Mouse (Mus musculus): ENCODE measurements around the gene Mgat3. TPM values are rescaled to one million over a fixed set of nuclear protein-coding genes. Genes with fewer than 3 reads are reported as not detected.

The Mgat3 gene
- polyA plus RNA-seq, 1 experiment: 79.8 TPM

DNA sequence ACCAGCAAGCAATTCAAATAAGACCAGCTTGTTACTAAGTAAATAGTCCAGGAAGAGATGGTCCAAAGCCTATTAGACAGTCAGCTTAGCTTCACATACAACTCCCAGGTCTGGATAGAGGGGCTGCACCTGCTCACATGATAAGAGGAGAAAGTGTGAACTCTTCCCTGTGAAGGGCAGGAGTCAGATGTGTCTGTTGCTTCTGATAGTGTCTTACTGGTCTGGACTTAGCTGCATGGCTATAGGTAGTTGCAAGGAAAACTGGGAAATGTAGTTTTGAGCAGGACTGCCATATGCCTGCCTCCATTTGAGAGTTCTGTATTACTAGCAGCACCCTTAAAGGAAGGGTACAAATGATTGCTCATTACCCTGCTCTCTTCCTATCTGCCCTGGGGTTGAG, 40.2 kb downstream of the Mgat3 start:
- Histone ChIP-seq H3K4me3 (ENCODE audit: insufficient read depth, low read length) (no peak overlapping the region), H3K27ac (ENCODE audit: insufficient read depth, low read length) (no peak overlapping the region), H3K4me1 (ENCODE audit: control insufficient read depth, insufficient read depth, low read length) (no peaks in the 10 kb centered on the region)
- TF ChIP-seq CTCF (IDR thresholded peaks at IDR 0.05; ENCODE audit: extremely low read depth, insufficient read depth, low read length): no peak
- TF ChIP-seq POLR2A (IDR thresholded peaks at IDR 0.05; ENCODE audit: extremely low read depth, insufficient read depth, low read length): no peak

DNA sequence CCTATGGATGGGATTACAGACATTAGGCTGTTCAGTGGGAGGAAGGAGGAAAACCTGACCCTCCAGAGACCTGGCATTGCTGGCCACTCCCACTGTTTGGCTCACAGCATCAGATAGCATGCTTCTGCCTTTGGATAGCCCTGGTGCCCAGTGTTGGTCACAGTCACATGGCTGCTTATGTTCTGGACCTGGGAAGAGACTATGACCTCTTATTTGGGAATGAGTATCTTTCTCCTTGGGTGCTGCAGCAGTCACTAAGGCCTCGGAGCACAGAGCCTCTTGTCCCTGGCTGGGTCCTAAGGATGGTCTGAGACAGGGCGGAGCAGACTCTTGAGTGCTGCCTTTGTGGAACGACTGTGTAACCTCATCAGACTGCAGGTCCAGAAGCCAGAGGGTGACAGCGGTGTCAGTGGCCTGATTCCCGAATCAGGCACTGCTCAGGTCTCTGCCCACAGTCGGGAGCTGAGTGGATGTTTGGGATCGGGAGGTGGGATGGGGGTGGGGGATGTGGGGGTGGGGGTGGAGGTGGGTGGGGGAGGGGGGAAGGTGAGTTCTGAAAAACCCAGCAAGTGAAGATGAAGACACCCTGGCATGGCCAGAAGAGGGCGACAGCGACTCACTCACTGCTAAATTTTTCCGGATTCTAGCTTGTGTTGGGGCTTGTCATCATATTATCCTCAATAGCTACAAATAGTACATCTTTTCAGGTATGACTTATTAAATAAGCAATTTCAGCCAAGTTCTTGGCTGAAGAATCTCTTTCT, 42.4 kb downstream of the Mgat3 start:
- Histone ChIP-seq H3K27ac (ENCODE audit: insufficient read depth, low read length) (no peak overlapping the region), H3K4me3 (ENCODE audit: insufficient read depth, low read length) (no peak overlapping the region), H3K4me1 (ENCODE audit: control insufficient read depth, insufficient read depth, low read length) (no peaks in the 10 kb centered on the region)
- TF ChIP-seq POLR2A (IDR thresholded peaks at IDR 0.05; ENCODE audit: extremely low read depth, insufficient read depth, low read length) (no peak), CTCF (IDR thresholded peaks at IDR 0.05; ENCODE audit: extremely low read depth, insufficient read depth, low read length) (peak; percentile 51)

DNA sequence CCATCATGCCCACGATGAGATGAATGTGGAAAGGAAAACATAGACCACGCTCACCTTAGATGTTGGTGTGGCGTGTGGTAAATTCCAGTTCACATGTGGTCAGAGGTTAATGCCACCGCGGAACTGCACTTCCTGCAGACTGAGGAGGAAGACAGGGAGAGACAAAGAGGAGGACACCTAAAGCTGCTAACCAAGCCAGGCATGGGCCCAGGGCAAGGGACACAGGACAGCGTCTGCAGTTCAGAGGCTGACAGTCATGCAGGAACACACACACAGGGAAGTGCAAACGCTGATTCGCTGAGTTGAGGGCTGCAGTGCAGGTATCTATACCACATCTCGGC, 42.9 kb downstream of the Mgat3 start:
- H3K4me1 ChIP-seq (ENCODE audit: control insufficient read depth, insufficient read depth, low read length): no peaks in the 10 kb centered on the region
- no peak overlapping the region for H3K4me3 ChIP-seq (ENCODE audit: insufficient read depth, low read length)
- TF ChIP-seq POLR2A (IDR thresholded peaks at IDR 0.05; ENCODE audit: extremely low read depth, insufficient read depth, low read length) (no peak), CTCF (IDR thresholded peaks at IDR 0.05; ENCODE audit: extremely low read depth, insufficient read depth, low read length) (no peak)
- H3K27ac ChIP-seq (ENCODE audit: insufficient read depth, low read length): no peak overlapping the region

DNA sequence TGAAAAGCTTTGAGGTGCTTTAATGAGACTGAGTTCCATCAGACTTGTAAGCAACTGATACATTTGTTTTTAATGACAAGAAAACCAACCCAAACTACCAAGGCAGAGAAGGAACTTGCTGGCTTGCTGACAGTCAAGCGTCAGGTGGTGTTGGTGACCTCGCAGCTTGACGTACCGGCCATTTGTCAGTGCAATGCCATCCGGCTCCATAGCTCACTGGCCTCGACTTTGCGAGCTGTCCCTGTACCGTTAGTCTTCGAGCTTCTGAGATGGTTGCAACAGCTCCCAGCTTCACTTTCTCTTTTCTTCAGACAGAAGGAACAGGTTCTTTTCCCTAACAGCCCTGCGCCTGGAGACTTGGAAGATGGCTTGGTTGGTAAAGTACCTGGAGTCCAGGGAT, 44.0 kb downstream of the Mgat3 start:
- no peak overlapping the region for H3K4me3 ChIP-seq (ENCODE audit: insufficient read depth, low read length)
- H3K27ac ChIP-seq (ENCODE audit: insufficient read depth, low read length): no peak overlapping the region
- no peaks in the 10 kb centered on the region for H3K4me1 ChIP-seq (ENCODE audit: control insufficient read depth, insufficient read depth, low read length)
- TF ChIP-seq CTCF (IDR thresholded peaks at IDR 0.05; ENCODE audit: extremely low read depth, insufficient read depth, low read length): no peak

DNA sequence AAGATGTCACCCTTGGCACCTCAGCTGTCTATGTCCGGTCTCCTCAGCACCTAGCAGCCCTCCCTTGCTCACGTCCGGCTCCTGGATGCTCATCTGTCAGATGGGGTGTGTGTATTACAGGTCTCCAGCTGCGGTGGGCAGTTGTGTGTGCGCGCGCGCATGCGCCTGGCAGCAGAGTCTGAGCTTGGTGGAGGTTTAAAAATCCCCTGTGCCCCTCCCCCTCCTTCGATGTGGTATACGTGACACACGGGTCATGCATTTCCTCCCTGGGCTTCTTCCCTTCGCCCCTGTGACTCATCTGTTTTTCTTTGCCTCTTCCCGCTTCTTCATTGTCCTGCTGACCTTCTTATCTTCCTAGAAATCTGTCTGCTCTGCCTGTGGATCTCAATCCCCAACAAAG, 45.7 kb downstream of the Mgat3 start:
- no peak for TF ChIP-seq CTCF (IDR thresholded peaks at IDR 0.05; ENCODE audit: extremely low read depth, insufficient read depth, low read length)
- H3K4me1 ChIP-seq (ENCODE audit: control insufficient read depth, insufficient read depth, low read length): no peaks in the 10 kb centered on the region
- no peak overlapping the region for H3K27ac ChIP-seq (ENCODE audit: insufficient read depth, low read length)
- no peak overlapping the region for H3K4me3 ChIP-seq (ENCODE audit: insufficient read depth, low read length)

DNA sequence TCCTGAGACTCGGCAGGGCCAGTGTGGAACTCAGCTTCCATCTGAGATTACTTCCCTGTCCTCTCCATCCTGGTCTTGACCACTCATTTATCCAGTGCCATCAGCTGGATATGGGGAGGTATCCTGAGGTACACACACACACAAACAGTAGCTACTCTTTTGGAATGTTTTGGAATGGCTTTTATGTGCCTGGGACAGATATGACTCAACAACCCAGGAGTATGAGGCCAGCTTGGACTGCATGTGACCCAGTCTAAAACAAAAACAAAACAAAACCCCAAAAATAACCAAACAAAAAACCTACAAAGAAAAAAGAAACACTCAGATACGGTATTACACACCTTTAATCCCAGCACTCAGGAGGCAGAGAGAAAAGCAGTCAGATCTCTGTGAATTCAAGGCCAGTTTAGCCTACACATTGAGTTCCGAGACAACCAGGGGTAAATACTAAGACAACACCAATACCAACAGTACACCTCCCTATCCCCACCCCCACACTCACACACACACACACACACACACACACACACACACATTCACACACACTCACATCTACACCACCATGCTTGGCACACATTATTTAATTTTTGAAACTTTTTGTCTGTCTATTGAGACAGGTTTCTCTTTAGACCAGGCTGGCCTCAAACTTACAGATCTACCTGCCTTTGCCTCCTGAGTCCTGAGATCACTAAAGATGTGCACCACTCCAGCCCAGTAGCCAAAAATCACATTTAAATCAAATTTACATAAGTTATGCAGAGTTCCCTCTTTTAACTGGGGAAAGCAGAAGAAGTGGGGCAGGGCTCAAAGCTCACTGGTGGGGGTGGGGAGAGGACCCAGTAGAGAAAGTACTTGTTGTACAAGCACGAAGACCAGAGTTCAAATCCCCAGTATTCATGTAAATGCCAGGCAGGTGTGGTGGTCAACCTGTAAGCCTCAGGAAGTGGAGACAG, 46.5 kb downstream of the Mgat3 start:
- TF ChIP-seq CTCF (IDR thresholded peaks at IDR 0.05; ENCODE audit: extremely low read depth, insufficient read depth, low read length) (no peak), POLR2A (IDR thresholded peaks at IDR 0.05; ENCODE audit: extremely low read depth, insufficient read depth, low read length) (no peak)
- no peak overlapping the region for H3K4me3 ChIP-seq (ENCODE audit: insufficient read depth, low read length)
- H3K27ac ChIP-seq (ENCODE audit: insufficient read depth, low read length): no peak overlapping the region
- no peaks in the 10 kb centered on the region for H3K4me1 ChIP-seq (ENCODE audit: control insufficient read depth, insufficient read depth, low read length)

DNA sequence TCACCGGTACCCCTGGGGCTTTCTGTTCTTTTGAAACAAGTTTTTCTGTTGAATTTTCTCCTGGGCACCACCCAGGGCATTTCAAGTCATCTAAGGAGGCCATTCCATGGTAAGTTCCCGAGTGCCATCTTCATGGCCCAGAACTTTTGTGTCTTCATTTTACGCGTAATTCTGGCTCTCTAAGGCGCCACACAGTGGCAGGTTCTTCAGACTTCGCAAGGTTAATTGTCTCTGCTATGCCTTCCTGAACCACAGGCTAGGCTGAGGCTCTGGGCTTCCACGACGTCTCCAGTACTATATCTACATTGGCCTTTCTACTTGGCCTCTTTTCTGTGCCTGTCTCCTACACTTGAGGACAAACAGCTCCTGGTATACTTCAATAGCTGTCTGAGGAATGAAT, 47.5 kb downstream of the Mgat3 start:
- TF ChIP-seq CTCF (IDR thresholded peaks at IDR 0.05; ENCODE audit: extremely low read depth, insufficient read depth, low read length) (no peak), POLR2A (IDR thresholded peaks at IDR 0.05; ENCODE audit: extremely low read depth, insufficient read depth, low read length) (no peak)

DNA sequence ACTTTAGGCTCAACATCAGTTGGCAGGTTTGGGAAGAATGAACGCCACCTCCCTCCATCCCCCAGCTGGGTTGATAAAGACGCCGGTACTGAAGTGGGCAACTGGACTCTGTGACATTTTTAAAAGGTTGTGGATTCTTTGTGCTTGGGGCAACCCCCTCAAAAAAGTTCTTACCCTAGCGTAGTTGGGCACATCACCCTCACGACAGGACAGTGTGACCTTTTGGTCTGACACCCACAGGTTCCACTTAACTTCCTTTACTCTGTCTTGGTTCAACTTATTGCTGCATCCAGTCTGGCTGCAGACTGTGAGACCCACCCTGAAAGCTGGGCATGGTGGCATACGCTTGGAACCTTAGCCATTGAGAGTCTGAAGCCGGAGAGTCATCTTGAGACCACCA, 50.2 kb downstream of the Mgat3 start:
- no peaks in the 10 kb centered on the region for H3K4me1 ChIP-seq (ENCODE audit: control insufficient read depth, insufficient read depth, low read length)
- TF ChIP-seq CTCF (IDR thresholded peaks at IDR 0.05; ENCODE audit: extremely low read depth, insufficient read depth, low read length): no peak
- no peak for TF ChIP-seq POLR2A (IDR thresholded peaks at IDR 0.05; ENCODE audit: extremely low read depth, insufficient read depth, low read length)
- H3K27ac ChIP-seq (ENCODE audit: insufficient read depth, low read length): no peak overlapping the region
- no peak overlapping the region for H3K4me3 ChIP-seq (ENCODE audit: insufficient read depth, low read length)

More for the DNA sequence above, 47.5 kb downstream of the Mgat3 start:
- Histone ChIP-seq H3K4me3 (ENCODE audit: insufficient read depth, low read length) (no peak overlapping the region), H3K4me1 (ENCODE audit: control insufficient read depth, insufficient read depth, low read length) (no peaks in the 10 kb centered on the region), H3K27ac (ENCODE audit: insufficient read depth, low read length) (no peak overlapping the region)

DNA sequence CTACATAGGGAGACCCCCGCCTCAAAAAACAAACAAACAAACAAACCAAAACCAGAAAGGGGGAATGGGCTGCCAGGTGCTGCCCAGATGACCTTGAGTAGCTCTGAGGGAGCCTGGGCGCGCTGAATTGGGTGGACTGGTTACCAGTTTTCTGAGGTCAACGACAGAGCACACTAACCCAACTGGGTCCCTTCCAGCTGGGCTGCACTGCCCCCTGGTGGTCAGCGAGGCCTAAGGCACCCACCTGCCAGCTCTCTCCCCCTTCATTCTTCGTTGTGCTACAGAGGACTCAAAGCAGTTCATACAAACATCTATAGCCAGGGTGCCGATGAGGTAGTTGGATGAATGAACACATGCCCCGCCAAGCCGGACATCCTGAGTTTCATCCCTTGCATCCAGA, 51.7 kb downstream of the Mgat3 start:
- H3K4me3 ChIP-seq (ENCODE audit: insufficient read depth, low read length): no peak overlapping the region
- no peaks in the 10 kb centered on the region for H3K4me1 ChIP-seq (ENCODE audit: control insufficient read depth, insufficient read depth, low read length)
- TF ChIP-seq POLR2A (IDR thresholded peaks at IDR 0.05; ENCODE audit: extremely low read depth, insufficient read depth, low read length): no peak
- peak; percentile 76 for TF ChIP-seq CTCF (IDR thresholded peaks at IDR 0.05; ENCODE audit: extremely low read depth, insufficient read depth, low read length)
- no peak overlapping the region for H3K27ac ChIP-seq (ENCODE audit: insufficient read depth, low read length)

DNA sequence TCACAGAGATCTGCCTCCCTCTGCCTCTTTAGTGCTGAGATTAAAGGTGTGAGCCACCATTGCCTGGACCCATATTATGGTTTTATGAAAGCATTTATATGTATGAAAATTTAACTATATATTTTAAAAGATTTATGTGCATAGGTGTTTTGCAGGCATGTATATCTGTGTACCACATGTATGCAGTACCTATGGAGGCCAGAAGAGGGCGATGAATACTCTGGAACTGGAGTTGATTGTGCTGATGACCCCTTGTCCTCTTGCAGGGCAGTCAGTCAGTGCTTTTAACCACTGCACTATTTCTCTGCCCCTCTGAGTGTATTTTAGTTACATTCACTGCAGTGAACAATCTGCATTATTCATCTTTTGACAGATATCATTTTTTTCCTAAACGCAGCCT, 52.3 kb downstream of the Mgat3 start:
- TF ChIP-seq CTCF (IDR thresholded peaks at IDR 0.05; ENCODE audit: extremely low read depth, insufficient read depth, low read length) (peak; percentile 47; the same call in 1 of the 2 replicates), POLR2A (IDR thresholded peaks at IDR 0.05; ENCODE audit: extremely low read depth, insufficient read depth, low read length) (no peak)
- H3K4me1 ChIP-seq (ENCODE audit: control insufficient read depth, insufficient read depth, low read length): no peaks in the 10 kb centered on the region
- H3K4me3 ChIP-seq (ENCODE audit: insufficient read depth, low read length): no peak overlapping the region
- H3K27ac ChIP-seq (ENCODE audit: insufficient read depth, low read length): no peak overlapping the region

All from cortical plate, adult 2 months (tissue).